Mouse (Mus musculus) cerebellum, adult 2 months (tissue): ENCODE measurements at regions not wholly inside any gene's neighbourhood (a gene's known extent, or its start where the extent isn't known, plus 50 kb on each side); places are given as distances from the start of the nearest gene placed in this dataset.

Experiments used
- CTCF ChIP-seq: fragments of 200-500 bp; IDR thresholded peaks from 2 replicates; pipeline ENCODE4 v1.5.1; 2011; ENCODE audit warnings: low read depth, mild to moderate bottlenecking, control low read depth, low read length, moderate library complexity, borderline replicate concordance; ENCODE audit not compliant: insufficient read depth
- POLR2A ChIP-seq: fragments of 200-500 bp; IDR thresholded peaks from 2 replicates; pipeline ENCODE4 v1.6.1; 2011; ENCODE audit warnings: low read length, control low read depth, borderline replicate concordance; ENCODE audit not compliant: insufficient read depth

- TF ChIP-seq POLR2A (no peak), CTCF (no peak)
These were observed 140.3 kb downstream of the Icos start for GRCm38 (mm10) chr1:61118071-61118470.
